Mouse (Mus musculus) urinary bladder, adult 2 months (tissue): ENCODE results near the gene Fam171a1. TPM values are rescaled to one million over a fixed set of nuclear protein-coding genes. Genes with fewer than 3 reads are reported as not detected.

ENCODE experiments used
- DNase-seq: peaks from one replicate; pipeline ENCODE4 v3.0.0; 2022; ENCODE audit warnings: low spot score
- polyA plus RNA-seq: library from polyadenylated mRNA; depleted of rRNA; stranded (reverse); fragments of >200 nt; gene quantifications from 2 replicates; pipeline ENCODE4 v1.2.3, GENCODE M21; 2012; rRNA removed

The Fam171a1 gene
- polyA plus RNA-seq, 1 experiment: 17.2 TPM

GRCm38 (mm10) chr2:3273349-3273748 lies 159.3 kb downstream of the Fam171a1 start:
- DNase-seq: no peak

- DNase-seq: no peak
Observed at GRCm38 (mm10) chr2:3276106-3276505, 162.1 kb downstream of the Fam171a1 start.

Other genes with a start within 250 kb of the Fam171a1 start
- gene Nmt2, start 170.0 kb downstream of the Fam171a1 start, polyA plus RNA-seq: 11.4 and 13.4 TPM in 2 replicates
- gene Rpp38, start 218.4 kb downstream of the Fam171a1 start, polyA plus RNA-seq: 14.8 and 19.9 TPM in 2 replicates
- gene Acbd7, start 221.9 kb downstream of the Fam171a1 start, polyA plus RNA-seq: 0.34 TPM in 1 of 2 replicates, not detected in the other